Mouse (Mus musculus): ENCODE results near the gene Gas1.
A peak's percentile ranks its signal among the peaks of the same experiment; 100 is the strongest.

Gene Gas1

DNA sequence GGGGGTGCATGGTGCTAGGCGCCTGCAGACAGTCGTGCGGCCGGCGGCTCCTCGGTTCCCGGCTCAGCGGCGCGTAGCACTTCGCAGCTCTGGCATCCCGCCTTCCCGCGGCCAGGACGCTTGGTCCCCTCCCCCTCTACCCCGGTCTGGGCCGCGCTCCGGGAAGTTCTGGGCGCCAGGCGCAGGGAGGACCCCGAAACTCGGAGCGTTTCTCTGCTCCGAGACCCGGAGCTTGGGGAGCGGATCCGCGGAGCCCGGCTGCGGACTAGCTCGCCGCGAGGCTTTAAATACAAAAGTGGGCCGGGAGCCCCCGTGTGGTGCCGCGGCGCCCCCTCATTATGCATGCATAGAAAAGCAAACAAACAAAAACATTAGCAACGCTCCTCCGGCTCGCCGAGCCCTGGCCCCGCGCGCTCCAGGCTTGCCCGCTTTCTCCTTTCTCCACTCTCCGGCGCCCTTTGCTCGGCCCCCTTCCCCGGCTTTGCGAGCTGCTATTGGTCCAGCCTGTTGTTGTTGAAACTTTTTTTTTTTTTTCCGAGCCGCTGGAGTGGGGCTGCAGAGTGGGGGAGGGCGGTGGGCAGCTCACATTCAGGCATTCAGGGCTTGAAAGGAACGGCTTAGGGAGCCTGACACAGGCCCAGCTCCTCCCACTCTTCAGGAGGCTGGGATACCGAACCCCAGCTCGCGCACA is at the start of gene Gas1:
TSS of gene Gas1 (minus strand) at position 260 of the 691 bp plus-strand sequence.
- peak; percentile 22 for DNase-seq

DNA sequence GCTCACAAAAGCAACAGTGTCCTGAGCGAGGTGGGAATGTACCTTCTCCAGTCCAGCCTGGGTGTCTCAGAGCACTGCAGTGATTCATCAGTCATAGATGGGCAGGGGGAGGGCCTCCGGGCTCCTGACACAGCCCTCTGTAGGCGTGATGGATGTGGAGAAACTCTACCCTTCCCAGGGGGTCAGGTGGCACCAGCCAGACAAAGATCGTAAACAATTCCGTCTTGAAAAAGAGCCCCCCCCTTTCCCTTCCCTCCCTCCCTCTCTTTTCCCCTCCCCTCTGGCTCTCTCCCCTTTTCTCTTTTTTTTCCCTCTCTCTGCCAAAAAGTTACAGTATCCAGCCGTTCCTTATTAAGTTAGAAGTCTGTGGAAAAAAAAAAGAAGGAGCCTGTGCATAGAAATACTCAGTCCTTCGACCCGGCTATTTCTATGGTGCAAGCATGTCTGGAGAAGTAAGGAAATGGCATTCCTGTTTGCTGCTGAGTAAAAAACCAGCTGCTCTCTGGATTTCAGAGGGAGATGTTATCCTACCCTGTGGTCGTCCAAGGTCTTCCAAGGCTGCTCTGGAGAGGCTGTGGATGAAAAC is 49.2 kb upstream of the Gas1 start:
- no peak for DNase-seq

DNA sequence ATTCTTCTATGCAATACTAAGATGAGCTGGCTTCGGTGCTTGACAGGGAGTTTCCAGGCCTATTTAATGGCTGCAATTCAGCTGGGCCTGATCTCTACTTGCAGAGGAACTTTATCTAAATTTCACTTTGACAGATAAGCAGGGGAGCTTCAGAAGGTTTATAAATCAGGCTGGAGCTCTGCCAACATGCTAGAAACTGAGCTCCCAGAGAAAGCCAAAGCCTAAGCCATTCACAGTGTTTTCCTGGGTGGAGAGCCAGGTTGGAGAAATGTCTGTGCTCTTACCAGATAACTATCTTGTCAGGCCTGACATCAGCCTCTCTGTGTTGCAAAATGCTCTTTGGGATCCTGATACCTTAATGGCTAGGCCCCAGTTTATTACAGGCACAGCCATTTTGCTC is 48.6 kb upstream of the Gas1 start:
- no peak for DNase-seq

DNA sequence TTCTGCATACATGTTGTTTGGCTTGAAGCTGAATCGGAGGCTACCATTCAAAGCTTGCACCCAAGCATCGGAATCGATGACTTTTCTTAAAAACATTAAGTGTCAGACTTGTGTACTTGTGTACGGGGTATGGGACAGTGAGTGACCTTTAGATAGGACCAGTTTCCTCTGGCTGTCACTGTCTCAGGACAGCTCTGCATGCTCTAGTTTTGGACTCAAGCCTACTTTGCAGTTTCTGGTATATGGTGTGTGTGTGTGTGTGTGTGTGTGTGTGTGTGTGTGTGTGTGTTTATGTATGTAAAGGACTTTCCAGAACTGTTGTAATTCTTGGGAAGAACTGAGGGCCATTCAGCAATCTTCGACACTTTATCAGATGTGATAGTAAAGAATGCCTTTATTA is 48.1 kb upstream of the Gas1 start:
- DNase-seq = no peak

DNA sequence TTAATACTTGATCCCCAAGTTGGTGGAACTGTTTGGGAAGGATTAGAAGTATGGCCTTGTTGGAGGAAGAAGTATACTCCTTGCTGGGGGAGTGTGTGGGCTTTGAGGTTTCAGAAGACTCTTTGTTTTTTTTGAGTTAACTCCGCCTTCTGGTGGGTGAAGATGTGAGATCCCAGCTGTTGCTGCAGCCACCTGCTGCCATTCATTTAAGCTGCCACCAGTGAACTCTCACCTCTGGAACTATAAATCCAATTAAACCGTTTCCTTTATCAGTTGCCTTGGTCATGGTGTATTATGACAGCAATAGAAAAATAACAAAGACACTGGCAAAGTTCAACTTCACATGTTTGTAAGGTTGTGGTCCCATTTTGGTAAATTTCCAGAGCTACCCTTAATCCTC is 46.6 kb upstream of the Gas1 start:
- no peak for DNase-seq

DNA sequence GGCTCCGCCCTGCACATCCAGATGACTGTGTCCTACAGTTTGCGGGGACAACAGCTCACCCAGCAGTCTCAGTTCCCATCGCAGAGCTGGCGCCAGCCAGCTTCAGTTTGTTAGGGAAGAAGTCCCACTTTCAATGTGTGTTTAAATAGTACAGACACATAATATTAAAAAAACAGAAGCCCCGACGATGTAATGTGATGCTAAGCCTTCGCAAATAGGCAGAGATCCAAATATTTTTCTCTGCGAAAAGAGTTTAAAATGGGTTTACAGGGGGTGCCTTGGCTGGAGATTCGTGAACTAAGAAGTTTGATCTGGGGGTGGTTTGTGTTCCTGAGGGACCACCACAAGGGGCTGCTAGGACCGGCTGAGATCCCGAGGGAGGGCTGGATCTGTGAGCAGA is 45.2 kb upstream of the Gas1 start:
- no peak for DNase-seq

DNA sequence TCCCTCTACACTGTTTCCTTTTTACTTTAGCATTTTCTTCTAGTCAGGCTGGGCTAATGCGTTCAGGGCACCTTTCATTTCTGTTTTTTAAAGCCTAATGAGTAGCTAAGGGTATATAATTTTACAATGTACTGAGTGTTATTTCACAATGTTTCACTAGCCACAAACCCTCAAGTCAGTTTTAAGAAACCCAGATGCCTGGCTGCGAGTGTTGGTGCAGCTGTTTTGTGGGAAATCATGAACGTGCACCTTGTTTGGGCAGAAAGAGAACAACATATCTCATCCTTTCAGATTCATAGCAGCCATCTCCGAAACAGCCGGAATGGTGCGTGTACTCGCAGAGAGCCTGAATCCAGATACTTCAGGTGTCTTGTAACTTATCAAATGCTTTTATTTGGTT is 36.7 kb upstream of the Gas1 start:
- DNase-seq = no peak

DNA sequence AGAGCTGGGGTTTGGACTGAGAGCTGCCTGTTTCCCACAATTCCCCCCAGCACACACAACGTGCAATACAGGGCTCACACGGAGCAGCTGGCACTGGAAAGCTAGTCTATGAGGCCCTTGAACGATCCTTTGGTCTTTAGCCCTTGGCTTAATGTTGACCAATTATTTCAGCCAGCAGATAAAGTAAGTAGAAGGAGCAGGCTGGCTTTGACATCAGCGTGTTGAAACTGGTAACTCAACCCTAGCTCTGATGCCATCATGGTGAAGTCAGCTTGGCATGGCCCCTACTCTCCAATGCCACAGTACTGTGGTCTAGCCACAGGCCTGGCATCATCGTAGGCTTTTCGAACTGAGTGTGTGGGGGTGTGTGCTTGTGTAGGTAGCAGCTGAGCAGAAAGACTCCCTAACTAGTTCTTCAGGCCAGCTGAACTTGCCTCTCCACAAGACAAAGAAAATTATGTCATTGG is 30.0 kb upstream of the Gas1 start:
- DNase-seq = no peak

DNA sequence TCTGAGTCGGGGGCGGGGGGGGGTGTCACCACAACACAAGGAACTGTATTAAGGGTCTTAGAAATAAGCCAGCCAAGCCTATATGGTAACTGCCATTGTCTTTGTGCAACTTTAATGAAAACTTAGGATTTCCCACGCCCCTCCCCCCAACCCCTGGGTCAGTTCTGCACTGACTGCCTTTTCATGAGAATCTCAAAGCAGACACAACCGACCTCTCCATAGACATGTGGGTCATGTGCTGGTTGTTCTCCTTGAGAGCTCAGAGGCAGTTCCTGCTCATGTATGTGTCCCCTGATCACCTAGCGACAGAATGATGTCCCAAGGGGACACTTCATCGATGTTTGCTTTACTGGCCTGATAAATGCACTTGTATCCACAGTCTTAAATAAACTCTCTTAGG is 27.6 kb upstream of the Gas1 start:
- DNase-seq = no peak

DNA sequence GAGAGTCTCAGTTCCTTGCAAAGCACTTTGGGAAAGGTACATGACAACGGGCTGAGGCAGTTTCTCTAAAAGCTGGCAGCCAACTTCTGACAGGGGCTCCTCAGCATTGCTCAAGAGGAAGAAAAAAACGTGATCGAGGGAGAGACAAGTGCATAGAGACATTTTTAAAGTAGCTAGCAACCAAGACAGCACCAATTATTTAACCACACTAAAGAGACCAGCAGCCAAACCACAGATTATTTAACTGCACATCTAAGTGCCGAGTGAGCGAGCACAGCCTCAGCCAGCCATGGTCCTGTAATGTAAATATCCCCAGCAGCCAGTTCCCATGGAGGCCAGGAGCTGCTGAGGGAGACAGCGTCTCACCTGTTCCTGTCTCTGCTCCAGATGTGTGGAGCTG is 16.1 kb upstream of the Gas1 start:
- no peak for DNase-seq

DNA sequence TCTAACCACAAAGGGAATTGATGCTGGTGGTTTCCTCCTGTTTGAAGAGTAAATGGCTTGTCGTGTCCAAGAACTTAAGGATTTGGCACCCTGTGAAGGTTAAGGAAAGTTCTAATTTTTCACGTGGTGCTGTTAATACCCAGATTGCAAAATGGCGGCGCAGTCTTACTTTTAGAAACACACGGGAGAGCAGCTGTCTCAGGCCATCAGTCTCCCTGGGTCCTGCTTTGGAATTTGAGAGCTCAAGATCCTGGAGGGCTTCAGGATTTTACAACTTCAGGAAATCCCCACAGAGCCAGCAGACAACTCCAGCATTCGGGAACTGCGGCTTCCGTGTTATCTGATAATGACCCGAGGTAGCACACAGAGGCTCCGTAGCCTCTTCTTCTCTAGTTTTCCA is 12.8 kb upstream of the Gas1 start:
- DNase-seq = no peak

DNA sequence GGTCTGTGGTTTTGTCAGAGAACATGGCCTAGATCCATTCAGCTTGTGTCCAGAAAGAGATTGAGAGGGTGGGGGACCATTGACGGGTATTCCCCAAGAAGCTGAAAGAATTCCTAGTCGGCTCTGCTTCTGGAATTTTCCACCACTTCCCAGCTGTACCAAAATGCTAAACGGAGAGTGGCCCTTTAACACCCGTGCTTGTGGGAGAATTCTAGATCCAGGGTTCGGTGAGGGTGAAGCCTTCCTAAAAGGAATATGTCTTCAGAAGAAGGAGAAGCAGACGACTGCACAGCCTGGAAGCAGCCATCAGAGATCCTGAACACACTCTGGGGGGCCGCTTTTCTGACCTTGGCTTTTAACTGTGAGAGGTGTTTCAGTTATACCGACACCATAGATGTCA is 11.8 kb upstream of the Gas1 start:
- no peak for DNase-seq

DNA sequence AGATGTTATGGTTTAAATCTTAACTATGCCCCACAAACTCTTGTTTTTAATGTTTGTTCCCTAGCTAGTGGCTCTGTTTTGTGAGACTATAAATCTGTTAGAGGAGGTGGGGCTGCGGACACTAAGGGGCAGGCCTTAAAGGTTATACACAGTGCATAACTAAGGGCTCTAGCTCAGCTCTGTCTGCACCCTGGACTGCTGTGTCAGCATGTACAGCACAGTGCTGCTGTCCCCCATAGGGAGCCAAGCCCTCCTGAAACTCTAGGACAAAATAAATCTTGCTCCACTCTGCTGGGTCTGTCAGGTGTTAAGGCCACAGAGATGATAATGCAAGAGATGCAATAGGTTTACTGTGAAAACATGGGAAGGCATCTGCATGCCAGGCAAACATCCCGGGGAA is 10.1 kb upstream of the Gas1 start:
- no peak for DNase-seq

DNA sequence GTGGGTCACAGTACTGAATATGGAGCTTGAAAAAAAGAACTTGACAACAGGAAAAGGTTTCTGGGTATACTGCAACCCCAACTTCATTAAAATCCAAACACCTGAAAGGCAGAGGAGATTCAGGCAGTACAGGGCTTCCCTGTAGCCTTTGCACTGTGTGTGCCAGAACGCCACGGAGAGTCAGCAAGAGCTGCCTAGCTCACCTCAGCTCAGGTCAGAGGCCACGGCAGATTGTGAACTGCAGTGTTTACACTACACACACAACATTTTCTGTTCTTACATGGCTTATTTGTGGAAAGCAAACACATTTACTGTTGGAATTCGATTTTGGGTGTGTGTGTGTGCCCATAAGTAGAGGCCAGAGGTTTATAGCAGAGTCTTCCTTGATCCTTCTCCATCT is 5.2 kb upstream of the Gas1 start:
- DNase-seq = no peak

DNA sequence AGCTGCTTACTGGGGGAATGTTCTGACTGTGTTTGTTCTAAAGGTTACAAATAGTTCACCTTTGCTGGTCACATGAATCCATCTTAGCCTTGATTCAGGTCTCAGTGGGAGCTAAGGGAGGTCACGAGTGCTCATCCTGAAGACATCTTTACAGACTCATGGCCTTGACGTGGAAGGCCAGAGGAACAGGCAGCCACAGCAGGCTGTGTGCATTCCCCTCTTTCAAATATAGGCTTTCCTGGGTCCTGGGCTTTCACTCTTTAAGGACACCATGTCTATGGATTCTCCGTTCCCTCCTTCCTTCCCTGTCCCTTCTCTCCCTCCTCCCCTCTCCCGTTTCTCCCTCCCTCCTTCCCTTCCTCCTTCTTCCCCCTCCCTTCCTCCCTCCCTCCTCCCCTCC is 2.5 kb upstream of the Gas1 start:
- DNase-seq = no peak

DNA sequence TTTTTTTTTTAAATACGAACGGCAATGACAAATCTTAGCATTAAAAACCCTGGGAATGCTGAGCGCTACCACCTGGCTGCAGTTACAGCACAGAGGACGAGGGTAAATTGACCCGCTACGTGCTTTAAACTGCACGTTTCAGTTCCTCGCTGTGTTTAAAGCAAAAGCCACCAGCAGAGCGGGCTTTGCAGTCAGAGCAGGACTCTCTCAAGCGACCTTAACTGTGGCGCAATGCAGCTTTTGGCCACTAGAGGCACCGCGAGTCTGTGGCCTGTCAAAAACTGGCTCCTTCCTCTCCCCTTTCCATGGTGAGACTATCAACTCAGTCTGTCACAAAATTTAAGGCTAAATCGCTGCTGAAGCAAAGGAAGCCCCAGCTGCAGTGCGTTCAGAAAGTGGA is 1.3 kb upstream of the Gas1 start:
- peak; percentile 73 for DNase-seq

DNA sequence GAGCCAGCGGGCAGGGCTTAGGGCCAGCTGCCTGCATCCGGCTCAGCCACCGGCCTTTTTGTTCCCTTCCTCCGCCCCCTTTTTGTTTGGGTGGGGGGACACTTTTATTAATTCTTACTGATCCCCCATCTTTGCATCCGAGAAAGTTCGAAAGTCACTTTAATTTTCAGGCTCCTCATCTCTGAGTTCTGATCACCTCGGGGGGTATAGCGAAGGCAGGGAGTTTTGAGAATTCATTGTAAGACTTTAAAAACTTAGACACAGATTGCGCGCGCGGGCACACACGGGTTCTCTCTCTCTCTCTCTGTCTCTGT is 589 bp upstream of the Gas1 start:
- no peak for DNase-seq

DNA sequence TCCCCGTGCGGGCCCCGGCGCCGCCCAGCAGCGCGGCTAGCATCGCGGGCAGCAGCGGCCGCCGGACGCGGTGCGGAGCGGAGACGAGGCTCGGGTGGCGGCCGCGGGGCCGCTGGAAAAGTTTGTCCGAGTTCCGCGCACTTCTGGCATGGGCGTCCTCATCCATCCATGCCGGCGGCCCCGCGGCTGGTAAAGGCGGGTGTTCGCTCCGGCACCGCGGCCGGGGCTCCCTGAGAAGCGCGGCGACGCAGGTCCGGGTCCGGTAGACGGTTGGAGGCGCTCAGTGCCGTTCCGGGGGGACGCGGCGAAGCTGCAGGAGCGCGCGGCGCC is 424 bp downstream of the Gas1 start:
- no peak for DNase-seq

DNA sequence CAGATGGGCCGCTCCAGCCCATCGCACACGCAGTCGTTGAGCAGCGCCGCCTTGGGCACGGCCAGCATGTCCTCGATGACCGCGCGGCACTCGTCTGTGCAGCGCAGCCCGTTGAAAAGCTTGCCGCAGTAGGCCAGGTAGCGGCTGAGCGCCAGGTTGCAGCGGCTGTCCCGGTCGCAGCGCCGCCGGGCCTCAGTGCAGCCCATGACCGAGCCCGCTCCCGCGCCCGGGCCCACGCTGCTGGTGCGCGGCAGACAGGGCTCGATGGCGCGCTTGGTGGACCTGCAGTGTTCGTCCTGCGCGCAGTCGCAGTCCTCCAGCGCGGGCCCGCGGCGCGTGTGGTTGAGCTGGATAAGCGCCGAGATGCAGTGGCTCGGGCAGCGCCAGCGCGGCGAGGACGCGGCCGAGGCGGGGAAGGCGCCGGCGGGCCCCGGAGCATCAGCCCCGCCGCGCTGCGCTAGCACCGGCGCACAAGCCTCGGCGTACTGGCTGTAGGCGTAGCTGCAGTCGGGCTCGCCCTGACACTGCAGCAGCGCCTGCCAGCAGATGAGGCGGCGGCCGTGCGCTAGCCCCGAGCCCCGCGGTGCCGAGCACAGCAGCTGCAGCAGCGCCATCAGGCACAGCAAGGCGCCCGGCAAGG is 909 bp downstream of the Gas1 start:
- DNase-seq = peak; percentile 4

DNA sequence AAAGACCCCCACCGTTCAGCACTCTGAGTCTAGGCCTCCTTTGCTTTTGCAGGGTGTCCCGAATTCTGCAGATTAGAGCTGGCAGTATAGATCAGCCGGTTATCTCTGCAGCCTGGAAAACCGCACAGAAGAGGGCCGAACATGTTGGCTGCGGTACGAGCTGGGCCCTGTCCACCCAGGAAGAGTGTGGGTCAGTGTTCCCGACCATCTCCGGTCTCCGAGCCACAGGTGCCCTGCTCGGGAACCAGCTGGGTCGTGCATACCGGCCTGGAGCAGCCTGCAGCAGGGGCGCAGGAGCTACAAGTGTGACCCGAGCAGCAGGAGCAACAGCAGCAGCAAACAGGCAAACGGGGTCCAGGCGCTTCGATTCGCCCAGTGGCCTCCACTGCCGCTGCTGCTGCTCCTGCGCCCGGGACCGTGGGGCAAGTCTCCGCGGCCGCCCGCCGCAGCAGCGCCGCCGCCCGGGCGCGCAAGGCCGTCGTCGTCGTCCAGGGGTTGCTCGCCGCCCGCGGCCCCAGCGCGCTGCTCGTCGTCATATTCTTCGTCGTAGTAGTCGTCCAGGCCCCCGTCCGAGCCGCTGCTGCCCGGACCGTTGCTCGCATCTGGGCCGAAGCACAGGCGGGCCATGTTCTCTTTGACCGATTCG is 1.6 kb downstream of the Gas1 start:
- peak; percentile 1 for DNase-seq

DNA sequence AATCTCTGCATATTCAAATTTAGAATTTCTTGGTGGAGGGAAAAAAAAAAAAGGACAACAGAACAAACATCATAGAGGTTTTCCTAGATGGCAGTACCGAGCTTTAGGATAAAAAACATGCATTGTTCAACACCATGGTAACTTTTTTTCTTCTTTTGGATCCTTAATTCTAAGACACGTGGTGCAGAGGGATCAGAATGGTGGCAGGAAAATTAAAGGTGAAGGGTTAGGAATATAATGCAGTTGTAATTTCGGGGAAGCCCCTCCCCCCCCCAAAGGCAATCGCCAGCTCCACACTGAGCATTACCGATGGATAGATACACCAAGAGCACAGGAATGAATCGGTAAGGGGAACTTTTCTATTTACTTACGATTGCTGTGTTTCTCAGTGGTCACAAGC is 2.2 kb downstream of the Gas1 start:
- DNase-seq = no peak

DNA sequence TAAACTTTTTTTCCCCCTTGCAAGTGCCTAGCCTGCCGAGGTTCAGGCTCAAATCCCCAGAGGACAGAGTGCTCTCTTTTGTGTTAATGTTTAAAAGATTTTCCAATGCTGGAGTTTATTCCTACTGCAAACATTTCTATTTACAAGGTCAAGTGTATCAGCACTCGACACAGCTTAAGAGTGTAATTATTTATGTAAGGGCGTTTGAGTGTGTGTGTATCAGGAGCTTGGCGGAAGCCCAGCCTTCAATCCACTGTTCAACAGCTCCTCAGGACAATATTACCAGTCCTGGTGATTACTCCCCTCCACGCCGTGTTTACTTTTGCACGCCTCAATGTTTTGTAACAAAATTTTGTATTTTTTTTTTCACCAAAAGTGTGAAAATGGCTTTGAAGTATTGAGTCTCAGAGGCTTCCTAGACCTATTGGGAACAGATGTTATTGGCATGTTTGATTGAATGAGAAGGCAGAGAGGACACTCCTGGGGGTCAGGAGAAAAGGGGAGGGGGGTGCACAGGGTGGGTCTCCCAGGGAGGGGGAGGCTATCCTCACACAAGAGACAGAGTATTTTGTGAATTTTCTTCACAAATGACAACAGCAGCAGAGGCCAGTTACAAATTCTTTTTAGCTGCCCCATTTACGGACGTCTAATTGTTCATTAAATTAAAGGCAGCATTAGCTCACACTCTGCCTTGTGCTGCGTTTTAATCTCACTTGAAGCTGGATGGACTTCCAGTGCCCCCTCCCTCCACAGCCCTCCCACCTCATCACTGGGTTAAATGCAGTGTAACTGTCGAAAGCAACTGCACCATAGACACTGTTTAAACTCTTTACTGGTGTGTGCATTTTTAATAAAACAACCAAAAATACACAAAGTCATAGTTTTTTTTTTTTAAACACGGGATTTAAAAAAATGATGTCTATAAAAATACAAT is 3.3 kb downstream of the Gas1 start:
- no peak for DNase-seq

DNA sequence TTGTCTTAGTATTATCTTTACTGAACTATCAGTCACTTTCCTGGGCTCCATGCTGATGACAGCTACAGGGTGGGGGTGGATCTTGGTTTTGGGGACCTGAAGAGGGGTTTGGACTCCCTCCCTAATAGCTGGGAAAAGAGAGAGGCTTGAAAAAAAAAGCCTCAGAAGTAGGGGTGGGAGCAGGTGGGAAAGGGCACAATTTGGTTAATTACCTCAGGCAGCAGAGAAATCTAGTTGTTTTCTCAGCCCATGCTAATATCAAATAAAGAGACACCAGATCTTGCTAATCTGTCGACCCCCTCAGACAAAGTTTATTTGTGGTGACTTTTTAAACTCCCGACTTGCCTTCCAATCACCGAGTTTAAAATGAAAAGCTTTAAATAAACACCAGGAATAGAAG is 4.0 kb downstream of the Gas1 start:
- no peak for DNase-seq
